Mouse (Mus musculus) spleen, postnatal 4 days (tissue): ENCODE measurements around the gene Trim46.

Experiments used
- DNase-seq, 2 experiments: peaks; one replicate each; pipeline ENCODE4 v3.0.0; 2022; ENCODE audit warnings: low spot score in 2 of 2

The Trim46 gene

DNA sequence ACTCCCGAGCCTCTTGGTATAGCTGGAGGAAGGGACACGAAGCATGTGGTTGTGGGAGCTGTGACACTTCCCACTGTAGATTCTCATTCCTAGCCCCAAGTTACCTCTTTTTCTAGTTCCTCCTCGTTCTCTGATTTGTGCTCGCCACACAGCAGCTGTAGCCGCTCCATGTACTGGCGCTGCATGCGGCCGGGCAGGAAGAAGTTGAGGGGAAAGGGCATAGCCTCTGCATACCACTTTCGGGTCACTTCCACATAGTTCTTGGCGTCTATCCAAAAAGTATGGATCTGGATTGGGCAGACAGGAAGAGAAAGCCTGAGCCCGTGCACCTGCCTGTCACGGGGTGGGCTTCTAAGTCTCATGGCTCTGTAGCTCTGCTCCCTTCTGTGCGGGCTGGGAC is 35.9 kb downstream of the Trim46 start:
- DNase-seq, result no peak

DNA sequence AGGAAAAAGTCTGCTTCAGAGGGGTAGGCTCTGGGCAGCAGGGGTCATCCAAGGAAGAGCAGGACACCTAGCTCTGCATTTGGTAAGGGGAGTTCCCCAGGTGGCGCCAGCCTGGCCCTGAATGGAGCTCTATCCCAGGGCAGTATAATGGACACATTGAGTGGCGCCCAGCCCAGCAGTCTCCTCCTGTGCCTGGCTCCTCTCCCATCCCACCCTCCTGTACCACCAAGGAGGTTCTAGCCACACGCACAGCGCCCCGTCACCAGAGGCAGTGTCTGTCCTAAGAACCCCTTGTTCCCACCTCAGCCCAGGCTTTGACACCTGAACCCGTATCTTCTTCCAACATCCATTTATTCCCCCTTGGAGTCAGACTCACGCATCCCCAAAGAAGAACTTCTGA is 36.4 kb downstream of the Trim46 start:
- DNase-seq, result no peak

DNA sequence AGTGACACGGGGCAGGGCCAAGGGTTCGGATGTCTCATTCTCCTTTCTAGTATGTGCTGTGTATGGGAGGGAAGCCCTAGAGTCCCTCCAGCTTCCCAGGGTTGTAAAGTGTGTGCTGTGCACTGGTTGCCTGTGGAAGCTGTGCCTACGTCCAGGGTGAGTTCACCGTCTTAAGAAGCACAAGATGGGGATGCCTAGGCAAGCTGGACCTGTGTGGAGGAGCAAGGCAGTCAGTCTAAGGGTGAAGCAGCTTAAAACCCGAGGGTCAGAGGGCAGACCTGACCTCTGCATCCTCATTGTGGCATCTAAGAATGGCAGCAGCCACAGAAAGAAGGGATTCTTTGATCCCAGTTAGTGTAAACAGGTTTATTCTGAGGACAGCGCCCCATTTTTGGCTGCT is 37.4 kb downstream of the Trim46 start:
- DNase-seq, result no peak

DNA sequence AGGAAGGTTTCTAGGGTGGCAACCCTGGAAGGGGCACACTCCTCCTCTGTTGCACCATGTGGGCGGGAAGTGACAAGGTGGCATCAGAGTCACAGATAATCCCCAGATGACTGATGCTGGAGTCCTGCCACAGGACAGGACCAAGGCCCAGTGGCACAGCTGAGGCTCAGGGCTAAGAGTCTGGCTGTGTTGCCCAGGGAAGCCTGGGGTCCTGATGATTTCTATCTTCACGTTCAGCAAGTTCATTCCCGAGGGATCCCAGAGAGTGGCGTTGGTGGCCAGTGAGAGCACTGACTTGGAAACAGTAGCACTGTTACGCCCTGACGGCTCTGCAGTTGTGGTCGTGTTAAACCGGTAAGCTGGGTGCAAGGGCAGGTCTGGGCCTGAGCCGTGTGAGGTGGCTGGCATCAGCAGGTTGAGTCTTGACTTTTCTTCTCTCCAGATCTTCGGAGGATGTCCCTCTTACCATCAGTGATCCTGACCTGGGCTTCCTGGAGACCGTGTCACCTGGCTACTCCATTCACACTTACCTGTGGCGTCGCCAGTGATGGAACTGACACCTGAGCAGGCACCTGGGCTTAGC is 37.9 kb downstream of the Trim46 start:
- DNase-seq, result no peak

DNA sequence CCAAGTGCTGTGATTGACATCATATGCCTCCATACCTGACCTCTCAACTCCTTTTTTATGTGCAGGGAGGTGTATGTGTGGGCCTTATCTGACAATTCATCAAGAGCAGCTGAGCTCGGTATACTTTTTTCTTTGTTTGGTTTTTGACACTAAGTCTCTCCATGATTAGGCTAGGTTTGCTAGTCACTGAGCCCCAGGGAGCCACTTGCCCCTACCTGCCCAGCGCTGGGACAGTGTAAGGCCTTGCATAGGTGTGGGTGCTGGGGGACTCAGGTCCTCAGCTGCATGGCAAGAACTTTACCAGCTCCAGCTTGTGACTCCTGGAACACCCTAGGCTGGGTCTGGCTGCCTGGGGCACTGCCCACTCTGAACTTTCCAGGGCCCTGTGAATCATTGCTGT is 39.4 kb downstream of the Trim46 start:
- no peak for DNase-seq

DNA sequence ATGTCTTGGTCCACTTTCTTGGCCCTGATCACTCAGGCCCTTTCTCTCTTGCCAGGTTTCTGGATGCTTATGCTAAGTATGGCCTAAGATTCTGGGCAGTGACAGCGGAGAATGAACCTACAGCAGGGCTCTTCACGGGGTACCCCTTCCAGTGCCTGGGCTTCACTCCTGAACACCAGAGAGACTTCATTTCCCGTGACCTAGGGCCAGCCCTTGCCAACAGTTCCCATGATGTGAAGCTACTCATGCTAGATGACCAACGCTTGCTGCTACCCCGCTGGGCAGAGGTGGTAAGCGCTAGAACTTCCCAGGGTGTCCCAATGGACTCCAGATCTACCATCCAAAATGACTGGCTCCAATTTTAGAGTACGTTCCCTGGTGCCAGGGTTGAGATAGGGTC is 40.0 kb downstream of the Trim46 start:
- DNase-seq, result no peak

DNA sequence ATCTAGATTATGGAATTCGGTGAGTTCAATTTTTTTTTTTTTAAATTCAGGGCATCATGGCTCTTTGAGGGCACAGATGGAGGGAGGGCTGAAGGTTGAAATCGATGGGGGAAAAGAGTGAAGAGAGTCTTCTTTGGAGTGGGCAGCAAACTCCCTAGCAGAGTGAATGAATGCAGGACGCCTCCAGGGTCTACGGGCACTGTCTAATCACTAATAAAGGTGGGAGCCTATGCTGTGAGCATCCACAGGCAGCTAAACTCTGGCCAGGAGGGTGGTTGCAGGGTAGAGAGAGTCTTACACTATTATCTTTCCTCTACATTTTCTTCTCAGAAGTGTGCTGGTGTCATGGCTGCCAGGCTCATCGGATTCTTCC is 43.0 kb downstream of the Trim46 start:
- no peak for DNase-seq

DNA sequence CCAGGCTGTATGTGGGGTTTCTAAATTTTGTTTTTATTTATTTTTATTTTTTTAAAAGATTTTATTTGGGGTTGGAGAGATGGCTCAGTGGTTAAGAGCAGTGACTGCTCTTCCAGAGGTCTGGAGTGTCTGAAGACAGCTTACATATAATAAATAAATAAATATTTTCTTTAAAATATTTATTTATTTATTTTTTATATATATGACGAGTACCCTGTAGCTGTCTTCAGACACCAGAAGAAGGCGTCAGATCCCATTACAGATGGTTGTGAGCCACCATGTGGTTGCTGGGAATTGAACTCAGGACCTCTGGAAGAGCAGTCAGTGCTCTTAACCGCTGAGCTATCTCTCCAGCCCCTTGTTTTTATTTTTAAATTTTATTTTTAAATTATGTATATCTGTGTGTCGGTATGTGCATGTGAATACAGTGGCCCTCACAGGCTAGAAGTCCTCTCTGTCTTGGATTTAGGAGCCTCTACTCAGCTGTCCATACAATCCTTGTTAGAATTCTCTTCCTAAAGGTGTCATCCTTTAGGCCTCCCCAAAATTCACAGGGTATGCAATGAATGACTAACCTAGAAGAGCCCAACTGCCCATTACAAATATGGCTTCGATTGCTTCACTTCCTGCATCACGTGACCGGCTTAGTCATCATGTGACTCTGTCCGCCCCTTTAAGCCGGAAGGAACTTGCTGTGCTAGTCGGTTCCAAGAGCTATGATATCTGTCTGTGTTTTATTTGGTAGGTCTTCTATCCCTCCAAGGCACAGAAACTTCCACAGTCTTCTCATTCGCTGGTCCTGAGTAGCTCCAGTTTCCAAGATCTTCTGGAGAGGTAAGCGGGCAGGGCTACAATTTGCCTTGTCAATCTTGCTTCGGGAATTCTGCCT is 43.6 kb downstream of the Trim46 start, which contains the start of gene Gba:
Gba (plus strand) TSS at position 676 of the 889 bp plus-strand sequence.
- peak; percentile 81 to 91 for DNase-seq

DNA sequence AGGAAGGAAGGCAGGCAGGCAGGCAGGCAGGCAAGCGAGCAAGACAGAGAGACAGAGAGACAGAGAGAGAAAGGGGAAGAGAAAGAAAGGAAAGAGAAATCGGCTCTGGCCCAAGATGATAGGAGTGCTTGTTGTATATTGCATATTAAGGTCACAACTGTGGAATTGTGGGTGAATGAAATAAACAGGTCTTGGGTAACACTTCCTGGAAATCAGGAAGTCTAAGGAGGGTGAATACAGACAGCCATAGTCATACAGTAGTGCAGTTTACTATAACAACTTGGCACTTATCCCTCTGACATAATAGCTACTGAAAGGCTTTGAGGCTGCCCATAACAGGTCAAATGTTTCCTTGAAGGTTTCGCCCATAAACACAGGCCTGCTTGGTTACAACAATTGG is 46.3 kb downstream of the Trim46 start:
- DNase-seq, result no peak

DNA sequence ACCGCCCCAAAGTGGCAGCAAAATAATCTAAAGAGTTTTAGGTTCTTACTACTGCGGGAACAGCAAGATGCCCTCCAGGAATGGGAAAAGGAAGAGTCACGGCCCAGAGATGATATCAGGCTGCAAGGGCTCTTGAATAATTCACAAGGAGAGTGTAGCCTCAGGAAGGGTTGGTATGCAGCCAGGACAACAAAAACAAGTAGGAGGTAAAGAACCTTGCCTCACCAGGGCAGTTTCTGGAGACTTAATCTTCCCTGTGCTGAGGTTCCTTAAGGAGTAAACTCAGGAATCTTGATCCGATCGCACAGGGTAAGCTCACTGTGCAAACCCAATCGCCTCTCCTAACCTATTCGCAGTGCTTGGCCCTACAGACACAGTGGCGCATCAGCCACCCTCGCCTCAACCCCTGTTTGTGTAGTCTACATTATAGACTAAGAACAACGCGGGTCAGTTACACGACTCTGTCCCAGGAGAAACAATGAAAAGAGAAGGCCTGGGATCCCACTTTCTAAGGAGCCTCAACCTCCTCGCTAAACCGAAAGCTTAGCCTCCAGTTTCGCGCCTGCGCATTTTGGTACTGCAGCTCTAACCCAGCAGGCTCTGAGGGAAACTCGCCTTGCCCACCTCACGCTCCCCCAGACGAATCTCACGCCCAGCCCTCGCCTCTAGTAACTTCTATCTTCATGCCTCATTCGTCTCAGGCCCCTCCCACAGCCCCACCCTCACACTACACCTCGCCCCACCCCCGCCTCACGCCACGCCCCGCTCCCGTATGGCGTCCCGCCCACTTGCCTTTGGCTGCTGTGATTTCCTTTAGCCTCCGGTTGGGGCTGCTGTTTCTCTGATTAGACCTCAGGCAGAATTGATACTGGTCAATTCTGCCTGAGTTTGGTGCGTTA is 49.9 kb downstream of the Trim46 start:
- peak; percentile 85 to 92 for DNase-seq

DNA sequence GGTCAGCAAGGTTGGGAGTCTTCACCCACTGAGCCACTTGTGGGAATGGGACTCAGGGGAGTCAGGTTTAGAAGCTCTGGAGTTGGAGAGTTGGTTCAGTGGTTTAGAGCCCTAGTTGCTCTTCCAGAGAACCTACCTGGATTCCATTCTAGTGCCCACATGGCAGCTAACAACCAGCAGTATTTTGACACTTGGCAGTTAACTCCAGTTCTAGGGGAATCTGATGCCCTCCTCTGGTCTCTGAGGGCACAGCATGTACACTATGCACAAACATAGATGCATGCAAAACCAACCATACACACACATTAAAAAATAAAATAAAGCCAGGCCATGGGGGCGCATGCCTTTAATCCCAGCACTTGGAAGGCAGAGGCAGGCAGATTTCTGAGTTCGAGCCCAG is 52.3 kb downstream of the Trim46 start:
- no peak for DNase-seq

DNA sequence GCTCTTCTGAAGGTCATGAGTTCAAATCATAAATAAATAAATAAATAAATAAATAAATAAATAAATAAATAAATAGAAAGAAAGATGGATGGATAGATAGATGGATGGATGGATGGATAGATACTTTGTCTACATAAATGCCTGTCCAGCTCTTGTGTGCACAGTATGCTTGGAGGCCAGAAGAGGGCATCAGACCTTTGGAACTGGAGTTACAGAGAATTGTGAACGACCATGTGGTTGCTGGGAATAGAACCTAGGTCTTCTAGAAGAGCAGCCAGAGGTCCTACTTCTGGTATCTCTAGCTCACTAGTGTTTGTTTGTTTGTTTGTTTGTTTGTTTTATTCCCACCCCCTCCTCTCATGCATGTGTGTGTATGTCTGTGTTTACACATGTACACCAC is 52.8 kb downstream of the Trim46 start:
- DNase-seq, result no peak

DNA sequence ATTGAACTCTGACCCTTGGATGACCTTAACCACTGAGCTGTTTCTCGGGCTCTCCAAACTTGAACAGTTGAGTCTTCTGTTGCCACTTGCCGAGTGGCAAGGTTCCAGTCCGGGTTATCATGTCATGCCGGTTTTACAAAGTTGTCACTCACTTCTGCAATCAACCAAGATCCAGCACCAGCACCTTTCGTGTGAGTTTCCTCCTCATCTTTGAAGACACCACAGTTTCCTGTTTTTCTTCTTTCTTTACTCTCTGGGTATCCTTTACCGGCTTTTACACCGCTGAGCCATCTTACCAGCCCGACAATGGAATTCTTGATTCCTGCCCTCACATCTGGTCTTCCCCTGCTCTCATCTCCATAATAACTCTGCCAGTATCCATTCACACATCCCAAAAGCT is 55.7 kb downstream of the Trim46 start:
- no peak for DNase-seq

DNA sequence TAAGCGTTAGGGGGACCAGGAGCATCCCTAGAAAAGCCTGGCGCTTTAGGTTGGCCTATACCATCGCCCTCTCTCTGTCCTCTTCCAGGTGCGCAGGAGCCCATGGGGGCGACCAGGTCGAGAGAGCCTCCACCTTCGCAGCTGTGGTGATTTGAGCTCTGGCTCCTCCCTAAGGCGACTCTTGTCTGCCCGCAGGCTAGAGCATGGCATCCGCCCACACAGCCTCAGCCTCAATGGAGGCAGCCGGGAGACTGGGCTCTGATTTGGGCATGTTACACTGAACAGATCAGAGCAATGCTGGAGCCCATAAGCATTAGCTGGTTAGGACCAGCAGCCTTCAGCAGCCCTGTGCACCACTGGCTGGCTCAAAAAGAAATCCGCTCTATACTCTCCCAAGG is 57.6 kb downstream of the Trim46 start:
- DNase-seq, result no peak

DNA sequence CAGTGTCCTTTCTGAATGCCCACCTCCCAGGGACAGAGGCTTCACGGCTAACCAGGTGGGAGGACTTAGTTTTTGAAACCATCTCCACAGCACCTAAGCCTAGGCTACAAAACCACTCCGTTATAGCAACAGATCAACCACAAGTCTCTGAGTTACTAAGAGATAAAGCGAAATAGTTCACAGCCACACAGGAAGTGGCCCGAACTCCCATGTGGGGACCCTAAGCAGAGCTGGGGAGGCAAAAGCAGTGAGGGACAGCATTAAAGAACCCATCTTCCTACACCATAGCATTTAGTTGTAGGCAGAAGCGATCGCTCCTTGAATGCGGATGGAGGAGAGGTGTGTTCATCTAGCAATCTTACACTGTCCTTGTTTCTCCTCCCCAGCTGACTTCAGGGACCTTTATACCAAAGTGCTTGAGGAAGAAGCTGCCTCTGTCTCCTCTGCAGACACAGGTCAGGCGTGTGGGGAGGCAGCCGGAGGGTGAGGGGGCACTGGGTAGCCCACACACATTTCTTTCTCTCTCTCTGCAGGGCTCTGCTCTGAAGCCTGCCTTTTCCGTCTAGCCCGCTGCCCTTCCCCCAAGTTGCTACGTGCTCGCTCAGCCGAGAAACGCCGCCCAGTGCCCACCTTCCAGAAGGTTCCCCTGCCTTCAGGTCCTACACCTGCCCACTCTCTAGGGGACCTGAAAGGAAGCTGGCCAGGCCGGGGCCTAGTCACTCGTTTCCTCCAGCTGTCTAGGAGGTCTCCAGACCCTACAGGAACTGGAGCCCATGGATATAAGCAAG is 58.2 kb downstream of the Trim46 start:
- no peak for DNase-seq

DNA sequence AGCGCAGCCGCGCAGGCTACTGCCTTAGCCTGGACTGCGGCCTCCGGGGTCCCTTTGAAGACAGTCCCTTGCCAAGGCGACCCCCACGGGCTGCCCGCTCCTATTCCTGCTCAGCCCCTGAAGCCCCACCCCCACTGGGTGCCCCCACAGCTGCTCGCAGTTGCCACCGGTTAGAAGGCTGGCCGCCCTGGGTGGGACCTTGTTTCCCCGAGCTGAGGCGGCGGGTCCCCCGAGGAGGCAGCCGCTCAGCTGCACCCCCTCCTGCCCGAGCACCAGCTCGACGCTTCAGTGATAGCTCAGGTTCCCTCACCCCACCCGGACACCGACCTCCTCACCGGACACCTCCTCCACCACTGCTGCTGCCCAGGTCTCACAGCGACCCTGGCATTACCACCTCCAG is 58.9 kb downstream of the Trim46 start:
- DNase-seq, result peak in 1 of 2 experiments; percentile 74
